Mouse (Mus musculus): ENCODE results near the gene Kcnh3. TPM values are rescaled to one million over a fixed set of nuclear protein-coding genes. Genes with fewer than 3 reads are reported as not detected.
"Not testable (repeated sequence)": the region's sequence is repeated elsewhere in the genome, so short reads cannot be mapped to it uniquely, and the experiment has no call there.

Gene Kcnh3
- polyA plus RNA-seq, 1 experiment from 2014 or later, result 1.7 TPM

DNA sequence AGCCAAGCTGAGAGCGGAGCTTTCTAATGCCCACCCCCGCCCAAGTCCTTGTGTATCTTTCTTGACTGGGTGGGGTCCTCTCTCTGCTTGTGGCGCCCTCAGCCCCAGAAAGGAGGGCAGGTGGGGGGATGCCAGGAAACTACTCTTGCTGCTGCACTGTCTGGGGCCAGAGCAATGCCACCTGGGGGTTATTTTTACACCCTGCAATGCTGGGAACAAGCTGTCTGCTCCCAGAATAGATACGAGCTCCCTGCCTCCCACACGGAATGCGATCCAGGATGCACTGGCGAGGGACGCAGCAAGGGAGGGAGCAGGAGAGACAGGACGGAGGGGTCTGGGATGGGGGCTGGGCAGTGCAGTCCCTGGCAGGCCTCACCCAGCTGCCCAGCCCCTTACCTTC, 24.3 kb downstream of the Kcnh3 start:
- no peak for ATAC-seq (ENCODE audit: insufficient number of reproducible peaks, insufficient read depth, low FRiP score, low read depth)
- no peaks in the 10 kb centered on the region for H3K4me1 ChIP-seq (ENCODE audit: control insufficient read depth, insufficient read depth, low read length)
- no peaks in the 10 kb centered on the region for H3K27me3 ChIP-seq (ENCODE audit: control insufficient read depth, insufficient read depth, low read length)
- H3K9me3 ChIP-seq (ENCODE audit: control insufficient read depth, low read depth, low read length), result no peaks in the 10 kb centered on the region
- H3K9ac ChIP-seq (replicated peaks; ENCODE audit: low read depth, low read length), result no peak overlapping the region
- WGBS, result 64% methylated on average over 9 of the region's 9 CpGs
- no peak overlapping the region for H3K4me3 ChIP-seq (ENCODE audit: low read depth, low read length)
- H3K36me3 ChIP-seq (ENCODE audit: control insufficient read depth, insufficient read depth, low read length), result peaks cover 37% of the 10 kb centered on the region
- H3K27ac ChIP-seq (ENCODE audit: low read length), result no peak overlapping the region
- no peak overlapping the region for H3K4me2 ChIP-seq (replicated peaks; ENCODE audit: low read depth, low read length)

DNA sequence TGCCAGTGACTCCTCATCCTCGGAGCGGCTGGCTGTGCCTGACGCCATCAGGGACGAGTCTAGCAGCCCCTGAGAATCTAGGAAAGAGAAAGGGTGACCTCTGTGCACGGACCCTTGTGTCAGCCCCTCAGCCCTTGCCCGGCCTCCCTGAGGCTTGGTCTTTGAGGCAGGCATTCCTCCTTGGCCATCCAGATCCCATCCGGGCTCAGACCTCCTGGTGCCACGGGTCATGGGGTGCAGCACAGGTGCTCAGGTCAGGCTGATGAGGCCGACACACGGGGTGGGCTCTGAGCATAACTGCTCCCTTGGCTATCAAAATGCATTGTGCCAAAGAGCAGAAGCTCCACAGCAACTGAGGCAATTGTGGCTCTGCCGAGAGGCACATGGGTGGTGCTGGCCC, 25.3 kb downstream of the Kcnh3 start:
- Histone ChIP-seq H3K4me2 (replicated peaks; ENCODE audit: low read depth, low read length) (no peak overlapping the region), H3K36me3 (ENCODE audit: control insufficient read depth, insufficient read depth, low read length) (peaks cover 28% of the 10 kb centered on the region), H3K9me3 (ENCODE audit: control insufficient read depth, low read depth, low read length) (no peaks in the 10 kb centered on the region), H3K4me3 (ENCODE audit: low read depth, low read length) (no peak overlapping the region), H3K4me1 (ENCODE audit: control insufficient read depth, insufficient read depth, low read length) (no peaks in the 10 kb centered on the region), H3K27me3 (ENCODE audit: control insufficient read depth, insufficient read depth, low read length) (no peaks in the 10 kb centered on the region), H3K9ac (replicated peaks; ENCODE audit: low read depth, low read length) (no peak overlapping the region), H3K27ac (ENCODE audit: low read length) (no peak overlapping the region)
- WGBS, result 91% methylated on average over 11 of the region's 11 CpGs
- no peak for ATAC-seq (ENCODE audit: insufficient number of reproducible peaks, insufficient read depth, low FRiP score, low read depth)

DNA sequence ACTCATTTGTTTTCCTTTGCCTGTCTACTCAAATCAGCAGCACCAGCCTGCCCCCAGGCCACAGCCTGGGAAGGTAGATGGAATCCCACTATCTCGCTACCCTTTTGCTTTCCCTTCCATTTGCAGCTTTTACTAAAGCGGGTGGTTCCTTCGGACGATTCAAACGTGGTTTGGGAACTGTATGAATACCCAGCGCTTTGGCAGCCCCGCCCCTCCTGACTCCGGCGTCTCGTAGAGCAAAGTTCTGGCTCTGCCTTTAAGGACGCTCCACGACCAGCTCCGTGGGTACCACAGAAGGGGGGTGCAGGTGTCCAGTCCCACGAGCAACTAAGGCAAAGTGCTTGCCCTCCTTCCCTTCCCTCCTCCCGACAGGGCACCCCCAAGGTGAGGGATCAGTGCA, 26.4 kb downstream of the Kcnh3 start:
- H3K27ac ChIP-seq (ENCODE audit: low read length), result not testable (repeated sequence)
- under 1% methylated on average over 14 of the region's 15 CpGs for WGBS
- peak overlapping the region; percentile 58 for H3K4me2 ChIP-seq (replicated peaks; ENCODE audit: low read depth, low read length)

DNA sequence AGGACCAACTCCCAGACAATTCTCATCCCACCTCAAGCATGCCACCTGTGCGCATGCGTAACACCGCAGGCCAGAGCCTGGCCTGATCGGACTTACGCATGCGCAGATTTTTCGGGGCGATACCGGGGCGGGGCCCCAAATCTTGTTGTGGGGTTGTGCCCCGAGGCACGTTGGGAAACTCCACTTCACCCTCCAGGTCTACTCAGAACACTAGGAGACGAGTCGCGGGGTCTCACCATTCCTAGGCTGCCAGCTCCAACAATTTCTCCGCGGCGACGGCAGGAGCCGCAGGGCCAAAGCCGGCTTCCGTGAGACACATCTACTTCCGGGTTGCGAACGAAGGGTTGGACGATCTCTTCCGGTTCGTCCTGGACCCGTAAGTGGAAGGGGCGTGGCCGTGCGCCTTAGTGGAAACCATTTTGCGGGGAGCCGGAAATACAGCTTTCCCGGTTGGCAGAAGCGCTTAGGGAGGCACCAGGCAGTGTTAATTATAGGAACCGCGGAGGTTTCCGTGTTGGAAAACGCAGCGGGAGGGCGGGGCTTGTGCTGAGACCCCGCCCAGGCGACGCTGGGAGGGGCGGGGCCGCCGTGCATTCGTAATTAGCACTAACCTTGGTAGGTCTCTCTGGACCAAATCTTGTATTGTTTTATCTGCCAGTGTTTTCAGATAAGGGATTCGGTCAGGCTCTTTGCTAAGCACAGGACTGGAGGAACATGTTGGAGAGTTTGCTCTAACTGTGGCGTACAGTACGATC, 27.1 kb downstream of the Kcnh3 start, which contains the start of gene Mcrs1:
Mcrs1 (minus strand) TSS at position 336 of the 755 bp plus-strand sequence.
- Histone ChIP-seq H3K27ac (ENCODE audit: low read length) (peak within 1 kb of the TSS; percentile 99), H3K27me3 (ENCODE audit: control insufficient read depth, insufficient read depth, low read length) (no peaks in the 10 kb centered on the region), H3K4me2 (replicated peaks; ENCODE audit: low read depth, low read length) (peak within 1 kb of the TSS; percentile 87), H3K36me3 (ENCODE audit: control insufficient read depth, insufficient read depth, low read length) (peaks cover 15% of the 10 kb centered on the region; the same call in 1 of the 2 replicates), H3K9ac (replicated peaks; ENCODE audit: low read depth, low read length) (peak within 1 kb of the TSS; percentile 48), H3K4me1 (ENCODE audit: control insufficient read depth, insufficient read depth, low read length) (no peaks in the 10 kb centered on the region), H3K9me3 (ENCODE audit: control insufficient read depth, low read depth, low read length) (no peaks in the 10 kb centered on the region), H3K4me3 (ENCODE audit: low read depth, low read length) (peak within 1 kb of the TSS; percentile 59)
- peak; percentile 92 for ATAC-seq (ENCODE audit: insufficient number of reproducible peaks, insufficient read depth, low FRiP score, low read depth)
- 0% methylated on average over 52 of the region's 52 CpGs for WGBS

More for the DNA sequence above, 26.4 kb downstream of the Kcnh3 start:
- Histone ChIP-seq H3K4me3 (ENCODE audit: low read depth, low read length) (peak overlapping the region; percentile 59), H3K36me3 (ENCODE audit: control insufficient read depth, insufficient read depth, low read length) (peaks cover 21% of the 10 kb centered on the region), H3K9ac (replicated peaks; ENCODE audit: low read depth, low read length) (peak overlapping the region; percentile 25; the same call in 1 of the 2 replicates)
- 0 out of 2 replicates have a peak, but pooled peaks have one; percentile 1 for ATAC-seq (ENCODE audit: insufficient number of reproducible peaks, insufficient read depth, low FRiP score, low read depth)
- not testable (repeated sequence) for H3K9me3 ChIP-seq (ENCODE audit: control insufficient read depth, low read depth, low read length); H3K4me1 ChIP-seq (ENCODE audit: control insufficient read depth, insufficient read depth, low read length); H3K27me3 ChIP-seq (ENCODE audit: control insufficient read depth, insufficient read depth, low read length)

DNA sequence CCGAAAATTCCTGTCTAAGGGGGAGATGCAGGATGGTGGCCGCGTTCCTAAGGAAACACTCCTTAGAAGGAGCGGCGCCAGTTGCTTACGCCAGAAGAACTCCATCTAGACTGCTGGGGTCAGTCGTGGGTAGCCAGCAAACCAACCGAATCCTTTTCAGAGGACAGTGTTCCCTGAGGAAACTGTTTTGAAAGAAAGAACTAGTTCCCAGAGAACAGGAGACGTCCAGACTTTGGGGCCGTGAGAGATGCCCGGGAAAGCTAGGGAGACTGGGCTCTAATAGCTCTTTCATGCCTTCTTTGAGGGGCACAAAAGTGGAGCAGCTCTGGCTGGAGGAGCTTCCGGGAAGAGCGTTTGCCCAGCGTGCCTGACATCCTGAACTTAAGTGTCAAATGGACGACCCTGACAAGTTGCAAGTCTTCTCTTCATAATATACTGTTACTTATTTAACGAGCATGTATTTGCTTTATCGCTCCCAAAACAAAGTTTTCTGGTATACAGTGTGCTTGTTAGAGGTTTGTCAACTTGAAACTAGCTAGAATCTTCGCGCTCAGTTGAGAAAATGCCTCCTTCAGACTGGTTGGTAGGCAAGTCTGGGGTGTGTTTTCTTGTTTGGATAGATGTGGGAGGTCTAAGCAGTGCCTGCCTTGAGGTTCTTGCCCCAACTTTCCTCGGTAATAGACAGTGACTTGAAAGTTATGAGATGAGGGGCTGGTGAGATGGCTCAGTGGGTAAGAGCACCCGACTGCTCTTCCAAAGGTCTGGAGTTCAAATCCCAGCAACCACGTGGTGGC, 27.9 kb downstream of the Kcnh3 start:
- peaks cover 9% of the 10 kb centered on the region; the same call in 1 of the 2 replicates for H3K36me3 ChIP-seq (ENCODE audit: control insufficient read depth, insufficient read depth, low read length)
- H3K27ac ChIP-seq (ENCODE audit: low read length), result peak overlapping the region; percentile 99
- peak overlapping the region; percentile 43 for H3K9ac ChIP-seq (replicated peaks; ENCODE audit: low read depth, low read length)
- H3K4me3 ChIP-seq (ENCODE audit: low read depth, low read length), result peak overlapping the region; percentile 59
- H3K4me2 ChIP-seq (replicated peaks; ENCODE audit: low read depth, low read length), result peak overlapping the region; percentile 87
- no peaks in the 10 kb centered on the region for H3K9me3 ChIP-seq (ENCODE audit: control insufficient read depth, low read depth, low read length)
- no peaks in the 10 kb centered on the region for H3K4me1 ChIP-seq (ENCODE audit: control insufficient read depth, insufficient read depth, low read length)
- no peaks in the 10 kb centered on the region for H3K27me3 ChIP-seq (ENCODE audit: control insufficient read depth, insufficient read depth, low read length)
- WGBS, result 3% methylated on average over 22 of the region's 22 CpGs
- ATAC-seq (ENCODE audit: insufficient number of reproducible peaks, insufficient read depth, low FRiP score, low read depth), result peak; percentile 54

DNA sequence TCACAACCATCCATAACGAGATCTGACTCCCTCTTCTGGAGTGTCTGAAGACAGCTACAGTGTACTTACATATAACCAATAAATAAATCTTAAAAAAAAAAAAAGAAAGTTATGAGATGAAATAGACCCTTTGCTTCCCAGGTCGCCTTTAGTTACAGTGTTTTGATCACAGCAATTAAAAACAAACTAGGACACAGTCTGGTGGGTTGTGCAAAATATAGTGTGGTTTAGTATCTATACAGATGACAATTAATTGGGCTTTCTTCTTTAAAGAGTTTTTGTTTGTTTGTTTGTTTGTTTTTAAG, 28.5 kb downstream of the Kcnh3 start:
- H3K4me3 ChIP-seq (ENCODE audit: low read depth, low read length), result peak overlapping the region; percentile 59; the same call in 1 of the 2 replicates
- H3K4me1 ChIP-seq (ENCODE audit: control insufficient read depth, insufficient read depth, low read length); H3K9ac ChIP-seq (replicated peaks; ENCODE audit: low read depth, low read length); H3K9me3 ChIP-seq (ENCODE audit: control insufficient read depth, low read depth, low read length); H3K36me3 ChIP-seq (ENCODE audit: control insufficient read depth, insufficient read depth, low read length); H3K27me3 ChIP-seq (ENCODE audit: control insufficient read depth, insufficient read depth, low read length); ATAC-seq (ENCODE audit: insufficient number of reproducible peaks, insufficient read depth, low FRiP score, low read depth): not testable (repeated sequence)
- H3K4me2 ChIP-seq (replicated peaks; ENCODE audit: low read depth, low read length), result peak overlapping the region; percentile 87
- 44% methylated on average over 2 of the region's 2 CpGs for WGBS
- H3K27ac ChIP-seq (ENCODE audit: low read length), result peak overlapping the region; percentile 99; the same call in 1 of the 2 replicates

DNA sequence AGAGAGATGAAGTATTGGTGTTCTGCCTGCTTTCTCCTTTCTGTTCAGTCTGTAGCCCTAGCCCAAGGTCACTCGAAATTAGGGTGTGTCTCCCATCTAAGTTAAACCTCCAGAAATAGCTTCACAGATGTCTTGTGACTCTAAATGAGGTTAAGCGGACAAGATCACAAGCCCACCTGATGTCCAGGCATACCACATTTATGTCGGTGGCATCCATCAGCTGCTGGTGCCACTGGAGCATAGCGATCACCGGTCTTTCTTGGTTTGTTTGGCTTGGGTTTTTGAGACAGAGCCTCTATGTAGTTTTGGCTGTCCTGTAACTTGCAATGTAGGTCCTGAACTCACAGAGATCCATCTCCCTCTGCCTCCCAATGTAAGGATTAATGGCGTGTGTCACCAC, 29.1 kb downstream of the Kcnh3 start:
- no peaks in the 10 kb centered on the region for H3K27me3 ChIP-seq (ENCODE audit: control insufficient read depth, insufficient read depth, low read length)
- H3K27ac ChIP-seq (ENCODE audit: low read length), result peak overlapping the region; percentile 40; the same call in 1 of the 2 replicates
- 93% methylated on average over 6 of the region's 6 CpGs for WGBS
- no peak overlapping the region for H3K4me3 ChIP-seq (ENCODE audit: low read depth, low read length)
- no peaks in the 10 kb centered on the region for H3K9me3 ChIP-seq (ENCODE audit: control insufficient read depth, low read depth, low read length)
- no peak overlapping the region for H3K4me2 ChIP-seq (replicated peaks; ENCODE audit: low read depth, low read length)
- ATAC-seq (ENCODE audit: insufficient number of reproducible peaks, insufficient read depth, low FRiP score, low read depth), result no peak
- H3K4me1 ChIP-seq (ENCODE audit: control insufficient read depth, insufficient read depth, low read length), result no peaks in the 10 kb centered on the region
- H3K36me3 ChIP-seq (ENCODE audit: control insufficient read depth, insufficient read depth, low read length), result no peaks in the 10 kb centered on the region
- H3K9ac ChIP-seq (replicated peaks; ENCODE audit: low read depth, low read length), result no peak overlapping the region

DNA sequence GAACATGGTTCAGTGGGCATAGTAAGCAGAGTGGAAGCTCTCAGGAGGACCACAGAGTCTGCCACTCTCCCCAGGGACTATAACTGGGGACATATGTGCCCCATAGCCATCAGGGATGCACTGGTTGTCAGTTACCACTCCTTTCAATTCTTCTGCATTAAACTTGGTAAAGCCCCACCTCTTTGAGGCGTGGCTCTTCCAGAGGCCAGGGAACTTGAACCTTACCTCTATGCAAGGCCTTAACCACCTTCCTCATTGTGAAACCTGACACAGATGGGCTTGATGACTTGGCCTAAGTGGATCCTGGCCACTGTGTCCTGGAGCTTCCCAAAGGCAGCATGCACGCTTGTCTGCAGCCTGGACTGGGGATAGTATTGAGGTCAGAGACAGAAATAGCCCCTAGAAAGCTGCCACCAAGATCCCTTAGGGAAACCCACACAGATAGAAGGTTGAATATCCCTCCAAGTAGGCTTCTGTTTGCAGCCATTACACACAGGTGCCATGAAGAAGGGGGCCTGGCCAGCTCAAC, 29.9 kb downstream of the Kcnh3 start:
- Histone ChIP-seq H3K27ac (ENCODE audit: low read length) (no peak overlapping the region), H3K36me3 (ENCODE audit: control insufficient read depth, insufficient read depth, low read length) (no peaks in the 10 kb centered on the region), H3K4me1 (ENCODE audit: control insufficient read depth, insufficient read depth, low read length) (no peaks in the 10 kb centered on the region), H3K4me3 (ENCODE audit: low read depth, low read length) (no peak overlapping the region), H3K4me2 (replicated peaks; ENCODE audit: low read depth, low read length) (no peak overlapping the region), H3K9me3 (ENCODE audit: control insufficient read depth, low read depth, low read length) (no peaks in the 10 kb centered on the region), H3K9ac (replicated peaks; ENCODE audit: low read depth, low read length) (no peak overlapping the region), H3K27me3 (ENCODE audit: control insufficient read depth, insufficient read depth, low read length) (no peaks in the 10 kb centered on the region)
- 85% methylated on average over 2 of the region's 2 CpGs for WGBS
- no peak for ATAC-seq (ENCODE audit: insufficient number of reproducible peaks, insufficient read depth, low FRiP score, low read depth)

Measured in stomach, embryonic 14.5 days (tissue).